Mouse (Mus musculus): ENCODE measurements around the gene Zfp384.

DNA sequence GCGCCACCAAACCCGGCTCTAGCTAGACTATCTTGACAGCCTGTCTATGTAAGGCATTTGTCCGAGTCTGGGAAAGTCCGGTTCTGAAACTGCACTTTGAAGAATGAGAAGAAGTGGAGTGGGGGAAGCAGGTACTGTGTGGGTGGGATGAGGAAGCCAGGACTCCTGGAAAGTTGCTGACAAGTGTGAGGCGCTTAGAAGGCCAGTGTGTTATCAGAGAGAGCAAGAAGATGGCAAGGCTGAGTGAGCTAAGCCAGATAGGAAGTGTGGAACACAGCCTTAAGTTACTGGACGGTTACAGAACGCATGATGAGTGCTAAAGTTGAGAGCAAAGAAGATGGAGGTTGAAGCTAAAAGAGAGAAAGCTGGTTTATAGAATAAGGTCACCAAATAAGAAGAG, 33.1 kb downstream of the Zfp384 start:
- TF ChIP-seq CTCF (IDR thresholded peaks at IDR 0.05): no peak
- no peak for TF ChIP-seq EP300 (IDR thresholded peaks at IDR 0.05)
